Mouse (Mus musculus): Measurements from ENCODE around the gene Acox2.
A peak's percentile ranks its signal among the peaks of the same experiment; 100 is the strongest.

The Acox2 gene

GRCm38 (mm10) chr14:8249206-8249605, 9.9 kb downstream of the Acox2 start:
- DNase-seq (ENCODE audit: low spot score), result no peak

- DNase-seq (ENCODE audit: low spot score), result no peak
Observed at GRCm38 (mm10) chr14:8246878-8247277, 12.3 kb downstream of the Acox2 start.

GRCm38 (mm10) chr14:8244211-8244611, 14.9 kb downstream of the Acox2 start:
- no peak for DNase-seq (ENCODE audit: low spot score)

DNA sequence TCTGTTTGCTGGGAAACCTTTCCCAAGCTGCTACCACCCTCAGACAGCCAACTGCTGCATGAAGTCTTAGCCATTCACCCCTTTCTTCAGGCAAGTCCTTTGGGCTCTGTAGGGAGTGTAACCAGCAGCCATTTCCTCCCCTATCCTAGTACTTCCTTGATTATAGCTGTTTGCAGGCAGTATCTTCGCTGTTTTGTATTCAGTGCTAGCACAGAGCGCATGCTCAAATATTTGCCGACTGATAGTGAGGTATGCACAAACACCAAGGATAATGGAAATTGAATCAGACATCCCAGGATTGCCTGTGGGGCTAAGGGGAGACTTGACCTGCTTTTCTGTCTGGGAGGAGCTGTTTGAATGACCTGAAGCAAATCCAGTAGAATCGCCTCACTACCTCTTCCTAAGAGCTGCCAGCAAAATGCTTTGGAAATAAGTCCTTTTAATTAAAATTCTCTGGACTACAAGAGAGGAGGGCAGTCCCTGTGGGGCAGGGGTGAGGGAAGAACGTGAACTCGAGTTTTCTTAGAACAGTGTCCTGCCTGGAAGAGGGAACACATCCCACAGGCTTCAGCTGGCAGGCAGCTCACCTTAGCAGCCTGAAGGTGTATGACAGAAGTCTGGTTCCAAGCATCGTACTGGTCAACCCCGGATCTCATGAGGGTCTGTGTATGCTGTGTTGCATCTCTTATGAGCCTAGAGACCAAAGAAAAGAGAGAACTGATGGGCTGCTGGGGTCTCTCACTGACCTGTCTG, 15.8 kb downstream of the Acox2 start:
- DNase-seq (ENCODE audit: low spot score), result no peak

DNA sequence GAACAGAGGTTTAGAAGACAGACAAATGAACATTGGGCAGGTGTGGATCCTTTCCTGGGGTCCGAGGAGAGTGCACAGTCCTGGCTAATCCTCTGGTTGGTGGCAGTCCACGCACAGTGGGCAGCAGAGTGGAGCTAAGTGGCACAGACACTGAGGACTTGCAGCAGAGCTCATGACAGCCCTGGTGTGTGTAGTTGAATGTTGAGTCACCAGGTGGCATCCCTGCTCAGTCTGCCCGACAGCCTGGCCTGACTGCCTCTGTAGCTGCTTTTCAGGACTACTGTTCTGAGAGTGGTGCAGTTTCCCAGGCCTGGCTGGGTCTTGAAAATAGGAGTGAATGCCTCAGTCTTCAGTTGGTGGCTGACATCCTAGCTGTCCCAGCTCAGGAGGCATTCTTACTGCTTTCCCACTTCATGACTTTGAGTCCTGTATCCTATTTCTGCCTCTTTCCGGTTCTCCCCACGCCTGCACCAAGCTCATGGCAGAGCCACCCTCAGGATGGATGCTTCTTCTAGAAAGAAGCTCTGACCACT, 16.7 kb downstream of the Acox2 start:
- no peak for DNase-seq (ENCODE audit: low spot score)

- DNase-seq (ENCODE audit: low spot score), result no peak
Observed at GRCm38 (mm10) chr14:8241816-8242215, 17.3 kb downstream of the Acox2 start.

- no peak for DNase-seq (ENCODE audit: low spot score)
Observed at GRCm38 (mm10) chr14:8233252-8233651, 25.9 kb downstream of the Acox2 start.

DNA sequence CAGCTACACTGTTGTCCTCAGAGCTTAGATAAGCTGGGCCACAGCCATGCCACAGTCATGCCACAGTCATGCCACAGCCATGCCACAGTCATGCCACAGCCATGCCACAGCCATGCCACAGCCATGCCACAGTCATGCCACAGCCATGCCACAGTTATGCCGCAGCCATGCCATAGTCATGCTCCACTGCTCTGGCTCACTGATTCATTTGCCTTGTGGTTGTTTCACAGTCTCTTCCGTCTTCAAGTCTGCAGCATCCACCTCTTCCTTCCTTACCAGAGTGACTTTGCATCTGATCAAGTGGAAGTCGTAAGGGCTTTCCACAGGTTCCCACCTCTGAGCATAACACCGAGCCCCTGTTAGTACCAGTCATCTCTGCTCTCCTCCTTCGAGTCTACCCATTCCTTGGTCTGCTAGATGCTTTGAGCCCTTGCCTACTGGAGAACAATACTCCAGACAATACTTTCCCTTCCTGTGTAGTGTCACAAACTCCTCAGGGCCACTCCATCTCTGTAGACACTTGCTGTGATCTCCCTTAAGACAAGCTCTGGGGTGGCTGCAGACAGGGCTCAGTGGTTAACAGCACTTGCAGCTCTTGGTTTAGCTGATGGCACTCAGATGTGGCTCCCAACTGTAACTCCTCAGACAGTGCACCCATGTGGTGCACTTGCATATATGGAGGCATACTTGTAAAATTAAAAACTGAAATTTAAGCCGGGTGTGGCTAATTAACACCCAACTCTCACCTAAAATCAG, 26.8 kb downstream of the Acox2 start:
- no peak for DNase-seq (ENCODE audit: low spot score)

DNA sequence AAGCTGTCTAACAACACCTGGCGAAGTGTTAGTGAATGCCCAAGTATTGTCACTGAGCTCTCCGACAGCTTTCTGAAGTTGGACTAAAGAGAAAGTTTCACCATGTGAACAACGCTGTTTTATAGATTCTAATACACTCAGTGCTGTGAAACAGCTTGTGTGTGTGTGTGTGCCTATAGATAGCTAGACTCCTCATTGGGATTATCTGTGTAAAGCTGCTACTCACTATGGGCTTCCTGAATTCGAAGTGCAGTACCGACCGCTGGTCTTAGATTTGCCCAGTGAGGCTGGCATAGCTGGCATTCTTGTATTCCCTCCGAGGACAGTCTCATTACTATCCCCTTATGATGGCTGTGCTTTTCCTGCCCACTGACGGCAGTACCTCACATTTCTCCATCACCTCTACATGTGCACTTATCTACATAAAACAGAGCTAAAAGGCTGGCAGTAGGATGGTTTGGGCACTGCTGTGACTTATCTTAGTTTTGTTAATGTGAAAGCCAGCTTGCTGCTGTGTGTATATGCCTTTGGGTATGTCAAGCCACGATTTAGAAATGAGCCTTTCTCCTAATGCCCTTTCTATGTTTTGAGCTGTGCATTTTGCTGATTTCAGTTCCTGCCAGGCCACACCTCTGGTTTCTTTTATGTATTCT, 29.7 kb downstream of the Acox2 start:
- DNase-seq (ENCODE audit: low spot score), result no peak

- DNase-seq (ENCODE audit: low spot score), result no peak
Observed at GRCm38 (mm10) chr14:8224805-8225204, 34.3 kb downstream of the Acox2 start.

DNA sequence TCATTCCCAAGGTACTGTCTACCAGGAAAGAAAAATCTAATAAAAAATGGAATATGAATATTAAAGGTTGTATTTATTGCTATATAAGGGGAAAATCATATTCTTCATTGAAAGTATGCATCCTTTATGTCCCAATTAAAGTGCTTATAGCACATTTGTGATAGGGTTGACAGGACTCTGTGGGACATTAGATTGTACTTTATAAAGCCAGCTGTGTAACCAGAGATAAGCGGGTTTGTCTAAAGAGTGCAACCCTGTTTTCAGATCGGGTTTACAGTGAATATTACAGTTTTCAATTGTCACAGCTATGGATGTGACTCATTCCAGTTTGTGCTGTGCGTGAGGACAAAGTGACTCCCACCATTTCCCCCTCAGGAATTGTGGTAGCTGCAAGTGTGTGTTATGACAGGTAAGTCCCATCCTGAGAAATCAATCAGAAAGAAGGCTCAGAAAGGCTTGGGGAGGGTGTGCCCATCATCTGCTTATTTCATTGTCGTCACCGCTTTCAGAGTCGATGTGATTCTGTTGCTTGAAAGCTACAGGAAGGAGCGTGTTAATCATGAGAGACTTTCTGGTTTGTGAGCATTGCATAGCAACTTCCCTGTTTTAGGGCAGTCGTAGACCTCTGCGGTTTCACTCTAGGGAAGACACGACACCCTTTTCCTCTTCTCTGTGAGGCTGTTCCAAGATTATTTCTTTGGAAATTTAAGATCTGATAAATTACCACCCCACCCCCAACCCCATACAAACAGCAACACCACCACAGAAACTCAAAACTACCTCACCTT, 35.5 kb downstream of the Acox2 start:
- no peak for DNase-seq (ENCODE audit: low spot score)

DNA sequence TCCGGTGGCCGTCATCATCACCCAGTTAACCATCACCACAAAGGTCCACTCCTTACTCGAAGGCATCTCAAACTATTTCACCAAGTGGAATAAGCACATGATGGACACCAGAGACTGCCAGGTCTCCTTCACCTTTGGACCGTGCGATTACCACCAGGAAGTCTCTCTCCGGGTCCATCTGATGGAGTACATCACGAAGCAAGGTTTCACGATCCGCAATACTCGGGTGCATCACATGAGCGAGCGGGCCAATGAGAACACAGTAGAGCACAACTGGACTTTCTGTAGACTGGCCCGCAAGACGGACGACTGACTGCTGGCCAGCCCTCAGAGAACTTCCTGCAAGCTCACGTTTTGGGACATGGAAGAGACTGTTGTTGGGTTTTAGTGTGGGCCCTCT, 36.6 kb downstream of the Acox2 start:
- no peak for DNase-seq (ENCODE audit: low spot score)

GRCm38 (mm10) chr14:8220912-8221311, 38.2 kb downstream of the Acox2 start:
- DNase-seq (ENCODE audit: low spot score), result no peak

- no peak for DNase-seq (ENCODE audit: low spot score)
Observed at GRCm38 (mm10) chr14:8220306-8220705, 38.8 kb downstream of the Acox2 start.

GRCm38 (mm10) chr14:8219876-8220275, 39.3 kb downstream of the Acox2 start:
- DNase-seq (ENCODE audit: low spot score), result no peak

DNA sequence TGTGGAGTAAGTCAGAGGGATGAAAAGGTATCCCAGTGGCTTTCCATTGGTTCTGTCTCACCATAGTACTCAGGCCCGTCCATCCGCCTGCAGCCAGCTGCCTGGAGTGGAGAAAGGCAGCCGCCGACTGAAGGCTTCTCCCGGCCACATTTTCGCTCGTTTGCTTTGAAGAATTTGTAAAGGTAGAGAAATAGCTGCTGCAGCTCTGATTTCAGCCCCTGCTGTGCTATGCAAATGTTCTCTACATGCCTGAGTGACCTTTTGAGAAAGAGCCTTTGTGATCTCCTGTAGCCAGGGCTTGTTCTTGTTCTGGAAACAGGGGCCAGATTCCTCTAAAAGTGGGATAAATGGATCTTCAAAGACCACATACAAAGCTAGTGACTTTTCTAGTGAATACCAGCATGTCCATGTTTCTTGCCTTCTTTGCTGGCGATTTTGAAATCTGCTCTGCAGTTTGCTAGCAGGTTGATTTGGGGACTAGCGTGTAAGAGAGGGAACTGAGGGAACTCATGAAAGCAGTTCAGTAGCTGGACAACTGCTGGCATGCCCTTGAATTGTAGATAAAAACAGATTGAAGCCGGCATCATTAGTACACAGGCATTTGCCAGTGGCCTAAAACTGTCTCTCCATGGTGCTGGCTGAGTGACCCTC, 40.3 kb downstream of the Acox2 start:
- DNase-seq (ENCODE audit: low spot score), result no peak

GRCm38 (mm10) chr14:8218238-8218637, 40.9 kb downstream of the Acox2 start:
- DNase-seq (ENCODE audit: low spot score), result no peak

- no peak for DNase-seq (ENCODE audit: low spot score)
Observed at GRCm38 (mm10) chr14:8216100-8216499, 43.1 kb downstream of the Acox2 start.

- DNase-seq (ENCODE audit: low spot score), result no peak
Observed at GRCm38 (mm10) chr14:8215208-8215778, 43.9 kb downstream of the Acox2 start.

- DNase-seq (ENCODE audit: low spot score), result peak; percentile 68
Observed at GRCm38 (mm10) chr14:8214299-8215207, 44.6 kb downstream of the Acox2 start.

Measured in urinary bladder, postnatal 25 days (tissue).